Comparison of ENCODE assay signal across 15 mouse cellular contexts in genomic region chr17:31466854-31467253, GRCm38 (mm10). TPM values are rescaled to one million over a fixed set of nuclear protein-coding genes. Genes with fewer than 3 reads are reported as not detected.
DNase-seq lines count a peak whose midpoint lies in the region; ATAC-seq and TF ChIP-seq lines count a peak whose summit lies in the region.
"Had no signal": no experiment of that assay in that cellular context is flagged by ENCODE, and none has a peak within 500 bp of the region (broad histone marks: within the 10 kb centered on the region; RNA-seq: fewer than 3 reads in every experiment).

No protein-coding gene starts in this region.

- no peaks in the 10 kb centered on the region for H3K9me3 ChIP-seq in heart, postnatal 0 days (replicated peaks; ENCODE audit: control insufficient read depth, low read length)
- H3K9me3 ChIP-seq in lung, embryonic 14.5 days (ENCODE audit: low read depth, low read length), result no peaks in the 10 kb centered on the region

- TF ChIP-seq EP300 in heart, postnatal 0 days (IDR thresholded peaks at IDR 0.05; ENCODE audit: low read depth), result no peak

- no peak for ATAC-seq in heart, postnatal 0 days (ENCODE audit: insufficient read depth, low read depth)
- ATAC-seq in lung, embryonic 14.5 days (ENCODE audit: insufficient read depth), result no peak
- peak; percentile 61; the same call in 1 of the 2 replicates for ATAC-seq in erythroblast, adult 5-6 weeks (replicated peaks; ENCODE audit: low FRiP score, poor library complexity, severe bottlenecking)

- H3K27me3 ChIP-seq in heart, postnatal 0 days (ENCODE audit: control insufficient read depth, insufficient read depth, low read length), result no peaks in the 10 kb centered on the region
- H3K27me3 ChIP-seq in lung, embryonic 14.5 days (ENCODE audit: insufficient read depth, low read length), result no peaks in the 10 kb centered on the region

- intact Hi-C loops in heart, postnatal 14 days (cut with DNase I), result no loop called here

- DNase-seq in heart, postnatal 0 days (ENCODE audit: low spot score), result no peak
- DNase-seq in heart, postnatal 14 days, result no peak
- DNase-seq in lung, embryonic 14.5 days, result no peak
- no peak for DNase-seq in lung, postnatal 4 days
- DNase-seq in ES-CJ7 (ENCODE audit: low read depth, low spot score), result peak; percentile 53
- no peak for DNase-seq in frontal cortex, adult 2 months (ENCODE audit: extremely low spot score in 1 of 2, low spot score in 1 of 2)
- DNase-seq in heart, adult 11 months, result no peak
- DNase-seq: adrenal gland, postnatal 10 days; cerebellum, adult 9-11 months; lung, postnatal 10 days; midbrain, embryonic 14.5 days; thymus, adult 18-20 months had no signal

- H3K36me3 ChIP-seq in heart, postnatal 0 days (replicated peaks; ENCODE audit: control insufficient read depth, insufficient read depth, low read length), result no peaks in the 10 kb centered on the region
- H3K36me3 ChIP-seq in lung, embryonic 14.5 days (ENCODE audit: insufficient read depth), result peaks cover 41% of the 10 kb centered on the region

- H3K4me1 ChIP-seq in heart, postnatal 0 days (ENCODE audit: control insufficient read depth, insufficient read depth), result no peaks in the 10 kb centered on the region
- H3K4me1 ChIP-seq in lung, embryonic 14.5 days (ENCODE audit: insufficient read depth), result no peaks in the 10 kb centered on the region

- H3K4me3 ChIP-seq in heart, postnatal 0 days (ENCODE audit: low read depth, low read length), result no peak overlapping the region
- H3K4me3 ChIP-seq in lung, embryonic 14.5 days (ENCODE audit: low read depth, low read length), result no peak overlapping the region

- 80% methylated on average over 3 of the region's 3 CpGs for WGBS in heart, postnatal 0 days
- WGBS in lung, embryonic 14.5 days, result 89% methylated on average over 3 of the region's 3 CpGs

- no peak overlapping the region for H3K4me2 ChIP-seq in heart, postnatal 0 days (ENCODE audit: low read depth, low read length)
- no peak overlapping the region for H3K4me2 ChIP-seq in lung, embryonic 14.5 days
- H3K4me2 ChIP-seq: heart, embryonic 11.5 days; hindbrain, embryonic 14.5 days had no signal

- TF ChIP-seq CTCF in heart, postnatal 0 days (IDR thresholded peaks at IDR 0.05; ENCODE audit: low read depth), result peak; percentile 34
- peak; percentile 63 for TF ChIP-seq CTCF in lung, embryonic 14.5 days (IDR thresholded peaks at IDR 0.05; ENCODE audit: low read depth)

- no peak overlapping the region for H3K9ac ChIP-seq in heart, postnatal 0 days (replicated peaks; ENCODE audit: low read depth, low read length)
- H3K9ac ChIP-seq in lung, embryonic 14.5 days, result no peak overlapping the region
- H3K9ac ChIP-seq: hindbrain, embryonic 14.5 days had no signal

- no peak overlapping the region for H3K27ac ChIP-seq in heart, postnatal 0 days (ENCODE audit: low read depth)
- no peak overlapping the region for H3K27ac ChIP-seq in lung, embryonic 14.5 days (ENCODE audit: low read depth)
- H3K27ac ChIP-seq: hindbrain, embryonic 14.5 days had no signal

RNA-seq across cellular contexts. Expression of gene Wdr4, which starts 52.9 kb away (rescaled TPM):
- total RNA-seq in heart, postnatal 0 days (2014; rRNA removed; ENCODE audit: low replicate concordance), result 19.9 and 30.8 TPM in 2 replicates
- polyA plus RNA-seq in heart, postnatal 0 days (2015; fragmentation: Nextera tagmentation; extraction: Ambion mirVana), result 10.4 and 11.0 TPM in 2 replicates
- 1 to 10 TPM; 5.6 to 9.2 TPM for total RNA-seq in heart, postnatal 14 days (2021)
- 40.5 and 46.3 TPM in 2 replicates for polyA plus RNA-seq in lung, embryonic 14.5 days (2014; fragmentation: Nextera tagmentation; extraction: Ambion mirVana)
- 1.0 and 1.9 TPM in 2 replicates for total RNA-seq in erythroblast, adult 5-6 weeks (2015; ENCODE audit: low replicate concordance)
- total RNA-seq in erythroblast, adult 5-6 weeks (2017; ENCODE audit: low replicate concordance), result 4.3 and 8.6 TPM in 2 replicates
- polyA plus RNA-seq in frontal cortex, adult 2 months (2012; rRNA removed), result 24.8 and 30.3 TPM in 2 replicates

RNA-seq across cellular contexts. Expression of gene Ndufv3, which starts 53.1 kb away (rescaled TPM):
- total RNA-seq in heart, postnatal 0 days (2014; rRNA removed; ENCODE audit: low replicate concordance), result 592 and 689 TPM in 2 replicates
- polyA plus RNA-seq in heart, postnatal 0 days (2015; fragmentation: Nextera tagmentation; extraction: Ambion mirVana), result 1,214 and 1,242 TPM in 2 replicates
- total RNA-seq in heart, postnatal 14 days (2021), result 1,000 to 10,000 TPM; 1,261 to 1,328 TPM
- 238 and 257 TPM in 2 replicates for polyA plus RNA-seq in lung, embryonic 14.5 days (2014; fragmentation: Nextera tagmentation; extraction: Ambion mirVana)
- 35.9 and 40.1 TPM in 2 replicates for total RNA-seq in erythroblast, adult 5-6 weeks (2015; ENCODE audit: low replicate concordance)
- 41.1 and 65.8 TPM in 2 replicates for total RNA-seq in erythroblast, adult 5-6 weeks (2017; ENCODE audit: low replicate concordance)
- polyA plus RNA-seq in frontal cortex, adult 2 months (2012; rRNA removed), result 313 and 363 TPM in 2 replicates
